Mouse (Mus musculus) heart, postnatal 0 days (tissue): ENCODE results near the gene Lhfpl4. TPM values are rescaled to one million over a fixed set of nuclear protein-coding genes. Genes with fewer than 3 reads are reported as not detected.

Experiments
- ATAC-seq: fragments of 200-750 bp; cut with Nextera tagmentation; 2 replicates; pipeline ENCODE4 v1.8.0; 2017; ENCODE audit warnings: low read depth, moderate number of reproducible peaks, moderate library complexity; ENCODE audit not compliant: insufficient read depth
- DNase-seq: peaks from one replicate; pipeline ENCODE4 v3.0.0-alpha.2; 2016; ENCODE audit warnings: low spot score
- H3K27ac ChIP-seq: fragments of 300-500 bp; sonication (generic); 2 replicates; pipeline ENCODE4 v1.5.1; 2014; ENCODE audit warnings: low read depth, mild to moderate bottlenecking
- H3K27me3 ChIP-seq: fragments of 300-500 bp; sonication (generic); 2 replicates; pipeline ENCODE4 v1.6.1; 2014; ENCODE audit warnings: low read length, mixed read lengths; ENCODE audit not compliant: control insufficient read depth, insufficient read depth
- H3K36me3 ChIP-seq: fragments of 300-500 bp; sonication (generic); replicated peaks from 2 replicates; pipeline ENCODE4 v1.6.1; 2014; ENCODE audit warnings: low read length, mixed read lengths; ENCODE audit not compliant: control insufficient read depth, insufficient read depth
- H3K4me1 ChIP-seq: fragments of 300-500 bp; sonication (generic); 2 replicates; pipeline ENCODE4 v1.6.1; 2014; ENCODE audit warnings: antibody characterized with exemption; ENCODE audit not compliant: control insufficient read depth, insufficient read depth
- H3K4me2 ChIP-seq: fragments of 300-500 bp; sonication (generic); 2 replicates; pipeline ENCODE4 v1.6.1; 2014; ENCODE audit warnings: low read depth, mild to moderate bottlenecking, low read length, moderate library complexity
- H3K4me3 ChIP-seq: fragments of 300-500 bp; sonication (generic); 2 replicates; pipeline ENCODE4 v1.5.1; 2014; ENCODE audit warnings: low read depth, low read length
- H3K9ac ChIP-seq: fragments of 300-500 bp; sonication (generic); replicated peaks from 2 replicates; pipeline ENCODE4 v1.6.1; 2014; ENCODE audit warnings: low read depth, low read length, mixed read lengths
- H3K9me3 ChIP-seq: fragments of 300-500 bp; sonication (generic); replicated peaks from 2 replicates; pipeline ENCODE4 v1.6.1; 2016; ENCODE audit warnings: low read length; ENCODE audit not compliant: control insufficient read depth
- CTCF ChIP-seq: IDR thresholded peaks from 2 replicates; pipeline ENCODE4 v1.5.1; 2016; ENCODE audit warnings: antibody characterized with exemption, control low read depth, low read depth
- EP300 ChIP-seq: IDR thresholded peaks from 2 replicates; pipeline ENCODE4 v1.6.1; 2016; ENCODE audit warnings: antibody characterized with exemption, low read depth
- WGBS: fragments of 180-500 bp; shearing (Covaris S2); extraction: QIAGEN DNeasy Blood & Tissue Kit; methylation state at CpG from one replicate; pipeline ENCODE4 v1.1.7; 2014; 5-methylcytosine and 5-hydroxymethylcytosine counted together
- polyA plus RNA-seq: library from polyadenylated mRNA; unstranded; fragments of >200 nt; fragmentation: Nextera tagmentation; extraction: Ambion mirVana; gene quantifications from 2 replicates; pipeline ENCODE4 v1.2.1, GENCODE M21; 2015
- total RNA-seq: library from RNA; depleted of rRNA; stranded (reverse); fragments of >200 nt; gene quantifications from 2 replicates; pipeline ENCODE4 v1.2.3, GENCODE M21; 2014; ENCODE audit warnings: low replicate concordance

Lhfpl4 gene
- total and polyA plus RNA-seq, 2 experiments from 2014 or later = 0.25 to 0.38 TPM

DNA sequence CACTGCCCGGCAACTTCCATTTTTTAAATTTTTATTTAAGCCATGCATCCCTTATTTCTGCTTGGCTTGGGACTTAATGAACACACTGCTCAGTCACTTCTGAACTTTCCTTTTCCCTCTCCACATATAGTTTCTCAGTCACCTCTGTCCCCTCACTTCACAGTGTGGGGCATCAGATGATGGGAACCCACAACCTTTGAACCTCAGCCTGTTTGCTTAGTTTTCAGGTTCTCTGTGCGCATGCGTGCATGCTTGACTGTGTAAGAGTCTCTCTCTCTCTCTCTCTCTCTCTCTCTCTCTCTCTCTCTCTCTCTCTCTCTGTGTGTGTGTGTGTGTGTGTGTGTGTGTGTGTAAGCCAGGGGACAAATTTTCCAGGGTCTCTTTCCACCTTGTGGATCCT lies 19.7 kb downstream of the Lhfpl4 start:
- Histone ChIP-seq H3K4me3 (no peak overlapping the region), H3K27me3 (no peaks in the 10 kb centered on the region), H3K4me1 (no peaks in the 10 kb centered on the region), H3K4me2 (no peak overlapping the region), H3K27ac (no peak overlapping the region), H3K36me3 (no peaks in the 10 kb centered on the region), H3K9ac (no peak overlapping the region), H3K9me3 (no peaks in the 10 kb centered on the region)
- ATAC-seq (no peak), DNase-seq (no peak)
- TF ChIP-seq EP300 = no peak
- TF ChIP-seq CTCF = no peak
- 97% methylated on average over 3 of the region's 3 CpGs for WGBS

DNA sequence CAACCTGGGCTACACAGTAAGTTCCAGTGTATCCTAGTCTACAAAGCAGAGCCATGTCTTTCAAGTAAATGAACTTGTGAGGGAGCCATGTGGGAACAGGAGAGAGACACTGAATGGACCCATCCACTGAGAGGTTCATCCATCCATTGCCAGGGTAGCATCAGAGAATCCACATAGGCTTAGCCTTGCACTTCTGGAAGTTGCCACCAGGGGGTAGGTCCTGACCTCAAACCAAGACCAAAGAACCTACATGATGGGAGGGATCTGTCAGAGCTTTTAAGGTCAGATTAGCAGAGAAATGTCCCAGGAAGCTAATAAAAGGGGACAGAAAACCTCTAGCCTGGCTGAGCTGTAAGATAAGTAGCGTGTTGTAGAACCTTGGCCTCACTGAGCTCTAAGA lies 22.6 kb downstream of the Lhfpl4 start:
- H3K27ac ChIP-seq = no peak overlapping the region
- H3K4me3 ChIP-seq = no peak overlapping the region
- peak; percentile 79 for TF ChIP-seq CTCF
- TF ChIP-seq EP300 = no peak
- no peak overlapping the region for H3K9ac ChIP-seq
- DNase-seq (peak; percentile 17), ATAC-seq (no peak)
- H3K27me3 ChIP-seq = no peaks in the 10 kb centered on the region
- no peaks in the 10 kb centered on the region for H3K36me3 ChIP-seq
- peaks cover 1% of the 10 kb centered on the region; the same call in 1 of the 2 replicates for H3K4me1 ChIP-seq
- 71% methylated on average over 1 of the region's 1 CpGs for WGBS
- H3K9me3 ChIP-seq = no peaks in the 10 kb centered on the region
- H3K4me2 ChIP-seq = no peak overlapping the region

- Histone ChIP-seq H3K4me3 (no peak overlapping the region), H3K4me1 (peaks cover 6% of the 10 kb centered on the region; the same call in 1 of the 2 replicates), H3K27ac (no peak overlapping the region), H3K27me3 (no peaks in the 10 kb centered on the region), H3K4me2 (no peak overlapping the region), H3K36me3 (no peaks in the 10 kb centered on the region), H3K9ac (no peak overlapping the region), H3K9me3 (no peaks in the 10 kb centered on the region)
- TF ChIP-seq CTCF (no peak), EP300 (no peak)
- ATAC-seq = no peak
- DNase-seq = no peak
Measured at GRCm38 (mm10) chr6:113172011-113172410, 23.2 kb downstream of the Lhfpl4 start.

GRCm38 (mm10) chr6:113170651-113171050 lies 24.5 kb downstream of the Lhfpl4 start:
- H3K4me1 ChIP-seq = peaks cover 14% of the 10 kb centered on the region
- ATAC-seq (no peak), DNase-seq (no peak)
- no peak overlapping the region for H3K4me3 ChIP-seq
- H3K27me3 ChIP-seq = no peaks in the 10 kb centered on the region
- no peaks in the 10 kb centered on the region for H3K9me3 ChIP-seq
- H3K36me3 ChIP-seq = no peaks in the 10 kb centered on the region
- no peak overlapping the region for H3K4me2 ChIP-seq
- TF ChIP-seq EP300 (no peak), CTCF (no peak)
- no peak overlapping the region for H3K27ac ChIP-seq
- 86% methylated on average over 8 of the region's 8 CpGs for WGBS
- no peak overlapping the region for H3K9ac ChIP-seq

GRCm38 (mm10) chr6:113169852-113170251 lies 25.3 kb downstream of the Lhfpl4 start:
- DNase-seq (no peak), ATAC-seq (no peak)
- Histone ChIP-seq H3K9me3 (no peaks in the 10 kb centered on the region), H3K36me3 (no peaks in the 10 kb centered on the region), H3K27me3 (no peaks in the 10 kb centered on the region), H3K4me3 (no peak overlapping the region), H3K9ac (no peak overlapping the region), H3K27ac (no peak overlapping the region), H3K4me1 (peaks cover 14% of the 10 kb centered on the region), H3K4me2 (no peak overlapping the region)
- 67% methylated on average over 3 of the region's 3 CpGs for WGBS
- TF ChIP-seq EP300 (no peak), CTCF (no peak)

DNA sequence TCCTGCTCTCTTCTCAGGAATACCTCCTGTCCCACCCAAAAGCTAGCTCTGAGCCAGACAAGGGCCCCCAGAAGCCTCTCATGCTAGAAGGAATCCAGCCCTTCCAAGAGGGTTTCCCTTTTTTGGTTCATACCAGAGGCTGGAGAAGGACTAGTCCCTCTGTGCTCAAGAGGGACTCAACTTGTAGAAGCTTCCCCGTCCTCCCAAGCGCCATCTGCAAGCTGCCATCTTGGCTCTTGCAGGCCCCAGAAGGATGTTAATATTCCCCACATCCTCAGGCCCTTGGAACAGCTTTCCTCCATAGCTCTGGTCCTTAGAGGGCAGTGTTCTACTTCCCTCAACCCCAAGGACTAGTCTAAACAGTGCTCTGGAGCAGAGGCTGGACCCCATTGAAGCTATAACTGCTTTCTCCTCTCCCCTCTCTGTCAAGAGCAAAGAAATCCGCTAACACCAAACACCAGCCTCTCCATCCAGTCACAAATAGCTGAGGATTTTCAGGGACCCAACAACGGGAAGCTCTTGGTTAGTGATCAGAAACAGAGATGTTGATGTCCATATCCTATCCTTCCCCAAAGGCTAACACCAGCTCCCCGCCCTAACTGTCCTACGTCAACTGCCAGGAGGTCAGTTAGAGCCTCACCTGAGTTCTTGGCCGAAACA lies 26.7 kb downstream of the Lhfpl4 start:
- H3K4me1 ChIP-seq = peaks cover 14% of the 10 kb centered on the region
- no peak overlapping the region for H3K9ac ChIP-seq
- H3K9me3 ChIP-seq = no peaks in the 10 kb centered on the region
- H3K36me3 ChIP-seq = no peaks in the 10 kb centered on the region
- no peak overlapping the region for H3K4me2 ChIP-seq
- no peak for TF ChIP-seq EP300
- no peak for TF ChIP-seq CTCF
- no peak overlapping the region for H3K4me3 ChIP-seq
- WGBS = 86% methylated on average over 7 of the region's 7 CpGs
- DNase-seq (no peak), ATAC-seq (no peak)
- H3K27me3 ChIP-seq = no peaks in the 10 kb centered on the region
- no peak overlapping the region for H3K27ac ChIP-seq
